Mouse (Mus musculus): ENCODE measurements at regions not wholly inside any gene's neighbourhood (a gene's known extent, or its start where the extent isn't known, plus 50 kb on each side); places are given as distances from the start of the nearest gene placed in this dataset.
A peak's percentile ranks its signal among the peaks of the same experiment; 100 is the strongest.

DNA sequence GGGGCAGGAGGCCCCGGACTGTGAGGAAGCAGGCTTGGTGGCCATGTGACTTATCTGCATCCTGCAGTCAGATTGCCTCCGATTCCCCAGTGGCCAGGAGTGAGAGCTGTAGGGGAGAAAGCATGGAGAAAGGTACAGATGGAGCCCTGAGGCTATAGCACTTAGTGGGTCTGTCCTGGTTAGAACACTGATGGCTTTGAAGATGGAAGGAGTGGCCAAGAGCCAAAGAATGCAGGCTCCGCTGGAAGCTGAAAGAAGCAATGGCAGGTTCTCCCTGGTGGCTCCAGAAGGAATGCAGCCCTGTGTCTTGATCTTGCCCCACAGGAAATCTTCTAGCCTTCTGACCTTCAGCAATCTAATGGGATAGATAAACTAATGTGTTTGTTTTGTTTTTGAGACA is 926.3 kb downstream of the 4930447A16Rik start:
- peak; percentile 42 for DNase-seq (ENCODE audit: low read depth, low spot score)

GRCm38 (mm10) chr15:38353371-38353770 is 928.0 kb downstream of the 4930447A16Rik start:
- DNase-seq (ENCODE audit: low read depth, low spot score), result no peak

DNA sequence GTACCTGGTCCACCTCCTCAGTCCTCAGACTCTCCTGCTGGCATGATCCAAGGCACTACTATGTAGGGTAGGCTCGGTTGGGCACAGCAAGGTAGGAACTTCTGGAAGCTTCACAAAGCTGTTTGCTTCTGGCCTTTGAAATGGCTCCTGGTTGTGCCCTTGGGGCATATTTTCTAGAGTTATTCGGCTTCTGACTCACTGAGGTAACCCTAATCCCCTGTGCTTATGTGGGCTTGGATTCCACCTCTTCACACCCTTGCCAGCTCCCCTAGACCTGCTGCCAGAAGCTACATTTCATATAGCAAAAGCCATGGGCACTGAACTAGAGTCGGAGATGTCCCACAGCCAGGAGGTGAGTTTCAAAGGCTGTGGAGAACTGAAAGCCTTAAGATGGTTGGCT is 933.7 kb downstream of the 4930447A16Rik start:
- DNase-seq (ENCODE audit: low read depth, low spot score), result no peak

DNA sequence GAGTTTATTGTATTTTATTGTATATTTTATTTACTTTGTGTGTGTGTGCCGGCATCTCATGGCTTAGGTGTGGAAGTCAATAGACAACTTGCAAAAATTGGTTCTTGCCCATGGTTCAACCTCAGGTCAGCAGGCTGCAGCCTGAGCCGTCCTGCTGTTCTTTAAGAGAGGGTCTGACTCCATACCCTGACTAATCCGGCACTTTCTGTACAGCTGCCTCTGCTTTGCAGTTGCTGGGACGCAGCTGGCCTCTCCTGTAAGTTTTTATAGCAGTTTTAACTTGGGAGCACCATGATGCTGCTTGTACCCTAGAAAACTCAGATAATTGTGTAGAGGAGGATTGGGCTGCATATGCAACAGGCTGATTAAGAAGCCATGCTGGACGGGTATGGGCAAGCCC is 938.2 kb downstream of the 4930447A16Rik start:
- no peak for DNase-seq (ENCODE audit: low read depth, low spot score)

- no peak for DNase-seq (ENCODE audit: low read depth, low spot score)
Observed at GRCm38 (mm10) chr15:38364014-38364413, 938.7 kb downstream of the 4930447A16Rik start.

DNA sequence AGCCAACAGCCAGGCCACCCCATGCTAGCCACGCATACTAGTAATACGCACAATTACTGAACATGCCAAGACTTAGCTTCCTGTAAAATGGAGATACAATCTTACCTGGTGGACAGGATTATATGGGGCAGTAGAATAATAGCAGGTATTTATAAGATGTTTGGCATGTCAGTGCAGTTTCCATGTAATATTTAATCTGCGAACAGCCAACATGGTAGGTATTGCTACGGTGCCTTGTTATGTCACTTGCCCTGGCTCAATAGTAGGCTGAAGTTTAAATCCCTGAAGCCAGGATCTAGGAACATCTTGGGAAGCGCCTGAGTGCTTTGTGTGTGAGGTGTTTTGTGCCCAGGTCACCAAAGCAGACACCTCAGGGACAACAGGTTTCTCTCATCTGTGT is 942.3 kb downstream of the 4930447A16Rik start:
- no peak for DNase-seq (ENCODE audit: low read depth, low spot score)

DNA sequence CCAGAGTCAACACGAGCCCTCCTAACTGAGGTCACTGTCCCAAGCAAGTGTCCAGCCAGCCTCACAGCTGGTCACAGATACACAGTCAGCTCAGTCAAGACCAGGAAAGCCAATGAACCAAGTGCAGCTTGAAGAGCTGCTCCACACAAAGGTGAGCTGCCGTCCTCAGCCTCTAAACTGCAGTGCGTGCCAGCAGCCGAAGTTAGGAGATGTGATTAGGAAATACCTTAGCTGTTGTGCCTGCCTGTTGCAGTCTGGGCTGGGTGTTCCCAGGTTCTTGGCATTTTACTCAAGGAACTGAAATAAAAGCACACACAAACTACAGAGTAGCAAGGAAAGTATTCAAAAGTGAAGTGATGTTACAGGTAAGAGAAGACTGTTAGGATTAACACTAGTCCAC is 942.9 kb downstream of the 4930447A16Rik start:
- no peak for DNase-seq (ENCODE audit: low read depth, low spot score)

GRCm38 (mm10) chr15:38371404-38372090 is 946.2 kb downstream of the 4930447A16Rik start:
- DNase-seq (ENCODE audit: low read depth, low spot score), result no peak

- DNase-seq (ENCODE audit: low read depth, low spot score), result peak; percentile 90
Observed at GRCm38 (mm10) chr15:38373797-38374196, 948.4 kb downstream of the 4930447A16Rik start.

- no peak for DNase-seq (ENCODE audit: low read depth, low spot score)
Observed at GRCm38 (mm10) chr15:38374786-38375185, 949.4 kb downstream of the 4930447A16Rik start.

DNA sequence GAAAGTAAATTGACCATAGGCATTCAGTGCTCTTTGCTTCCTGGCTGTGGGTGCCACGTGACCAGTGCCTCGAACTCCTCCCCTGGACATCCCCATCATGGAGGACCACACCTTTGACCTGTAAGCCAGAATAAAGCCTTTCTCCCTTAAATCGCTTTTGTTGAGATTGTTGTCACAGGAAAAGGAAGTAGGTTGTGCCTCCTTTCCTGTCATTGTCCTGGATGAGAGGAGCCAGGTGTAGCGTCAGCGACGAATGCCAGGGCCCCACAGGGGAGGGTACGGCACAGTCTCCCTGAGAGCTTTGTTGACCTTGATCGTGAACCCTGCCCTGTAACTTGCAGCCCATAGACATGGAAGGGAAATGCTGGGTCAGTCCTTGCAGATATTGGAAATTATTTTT is 952.8 kb downstream of the 4930447A16Rik start:
- no peak for DNase-seq (ENCODE audit: low read depth, low spot score)

- no peak for DNase-seq (ENCODE audit: low read depth, low spot score)
Observed at GRCm38 (mm10) chr15:38387617-38388016, 962.3 kb downstream of the 4930447A16Rik start.

- DNase-seq (ENCODE audit: low read depth, low spot score), result no peak
Observed at GRCm38 (mm10) chr15:38388436-38388835, 963.1 kb downstream of the 4930447A16Rik start.

GRCm38 (mm10) chr15:38390450-38390849 is 965.1 kb downstream of the 4930447A16Rik start:
- no peak for DNase-seq (ENCODE audit: low read depth, low spot score)

DNA sequence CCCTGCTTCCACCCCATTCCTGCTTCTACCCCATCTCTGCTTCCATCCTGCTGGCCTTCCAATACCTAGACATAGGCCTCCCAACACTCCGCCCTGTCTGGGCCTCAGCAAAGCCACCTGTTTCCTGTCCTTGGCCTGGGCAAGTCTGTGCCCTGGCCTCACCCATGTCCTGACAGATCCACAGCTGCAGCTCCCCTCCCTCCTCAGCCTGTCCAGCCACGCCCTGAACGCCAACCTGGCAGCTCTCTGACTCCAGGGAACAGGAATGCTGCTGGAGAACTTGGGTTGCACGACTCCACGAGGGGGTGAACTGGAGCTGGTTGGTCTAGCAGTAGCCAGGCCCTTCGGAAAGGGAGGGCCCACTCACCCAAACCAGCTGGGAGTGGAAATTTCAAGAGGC is 966.1 kb downstream of the 4930447A16Rik start:
- DNase-seq (ENCODE audit: low read depth, low spot score), result peak; percentile 82

GRCm38 (mm10) chr15:38391860-38392259 is 966.5 kb downstream of the 4930447A16Rik start:
- peak; percentile 67 for DNase-seq (ENCODE audit: low read depth, low spot score)

DNA sequence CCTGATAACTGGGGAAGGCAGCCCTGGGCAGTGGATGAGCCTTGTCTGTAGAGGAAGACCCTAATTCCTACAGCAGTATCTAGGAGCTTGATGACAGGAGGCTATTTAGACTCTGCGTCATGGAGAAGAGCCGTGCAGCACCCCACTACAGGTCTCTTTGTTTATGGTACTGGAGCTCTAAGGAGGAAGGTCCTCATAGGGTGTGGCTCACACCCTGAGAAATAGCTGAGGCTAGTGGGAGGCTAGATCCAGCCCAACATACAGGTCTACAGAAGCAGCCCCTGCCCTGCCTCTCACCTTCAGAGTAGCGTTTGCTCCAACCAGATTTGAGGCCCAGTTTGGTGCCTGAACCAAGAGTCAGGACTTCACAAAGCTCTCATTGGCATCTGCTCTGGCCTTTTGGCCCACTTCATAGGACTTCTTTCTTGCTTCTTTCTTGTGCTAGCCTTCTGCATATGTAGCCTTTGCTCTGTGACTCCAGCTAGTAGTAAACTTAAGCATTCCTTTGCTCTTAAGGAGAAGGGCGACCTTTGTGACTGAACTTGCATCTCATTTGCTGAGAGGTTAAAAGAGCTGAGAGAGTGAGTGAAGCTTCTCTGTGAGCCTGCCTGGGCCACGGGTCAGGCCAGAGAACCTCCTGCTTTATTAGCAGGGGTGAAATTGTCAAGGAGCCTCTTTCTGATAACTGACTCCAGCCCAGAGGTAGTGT is 967.2 kb downstream of the 4930447A16Rik start:
- DNase-seq (ENCODE audit: low read depth, low spot score), result peak; percentile 53

GRCm38 (mm10) chr15:38398852-38399251 is 973.5 kb downstream of the 4930447A16Rik start:
- no peak for DNase-seq (ENCODE audit: low read depth, low spot score)

DNA sequence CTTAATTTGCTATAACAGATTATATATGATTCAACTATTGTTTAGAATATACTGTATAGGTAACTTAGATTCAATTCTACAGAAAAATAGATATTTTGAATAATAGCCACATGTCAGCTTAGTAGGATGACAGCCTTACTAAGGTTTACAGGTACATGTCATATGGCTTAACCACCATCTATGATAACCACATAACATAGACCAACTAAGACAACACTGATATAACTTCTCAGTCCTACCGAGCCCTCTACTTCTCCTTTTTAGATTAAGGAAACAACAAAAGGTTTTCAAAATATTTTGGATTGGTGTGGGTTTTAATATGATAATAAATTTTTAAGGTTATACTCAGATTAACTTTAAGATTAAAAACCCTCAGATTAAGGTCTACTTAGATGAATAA is 977.4 kb downstream of the 4930447A16Rik start:
- no peak for DNase-seq (ENCODE audit: low read depth, low spot score)

- DNase-seq (ENCODE audit: low read depth, low spot score), result no peak
Observed at GRCm38 (mm10) chr15:38403760-38404375, 978.5 kb downstream of the 4930447A16Rik start.

GRCm38 (mm10) chr15:38406114-38406960 is 981.0 kb downstream of the 4930447A16Rik start:
- peak; percentile 92 for DNase-seq (ENCODE audit: low read depth, low spot score)

- DNase-seq (ENCODE audit: low read depth, low spot score), result no peak
Observed at GRCm38 (mm10) chr15:38407476-38407875, 982.1 kb downstream of the 4930447A16Rik start.
